Mouse (Mus musculus) limb, embryonic 12.5 days (tissue): ENCODE results near the gene Tnfrsf19. TPM values are rescaled to one million over a fixed set of nuclear protein-coding genes. Genes with fewer than 3 reads are reported as not detected.

ENCODE experiments used
- ATAC-seq: fragments of 200-750 bp; cut with Nextera tagmentation; 2 replicates; pipeline ENCODE4 v1.8.0; 2017; ENCODE audit warnings: low read depth, moderate TSS enrichment; ENCODE audit not compliant: insufficient number of reproducible peaks, insufficient read depth, low FRiP score, low TSS enrichment
- H3K27ac ChIP-seq: fragments of 300-500 bp; sonication (generic); 2 replicates; pipeline ENCODE4 v1.5.1; 2016; ENCODE audit warnings: mild to moderate bottlenecking, moderate library complexity
- H3K27me3 ChIP-seq: fragments of 300-500 bp; sonication (generic); 2 replicates; pipeline ENCODE4 v1.6.1; 2016; ENCODE audit warnings: mild to moderate bottlenecking, moderate library complexity
- H3K36me3 ChIP-seq: fragments of 300-500 bp; sonication (generic); 2 replicates; pipeline ENCODE4 v1.6.1; 2016; ENCODE audit warnings: mild to moderate bottlenecking, moderate library complexity
- H3K4me1 ChIP-seq: fragments of 300-500 bp; sonication (generic); replicated peaks from 2 replicates; pipeline ENCODE4 v1.6.1; 2016
- H3K4me2 ChIP-seq: fragments of 300-500 bp; sonication (generic); 2 replicates; pipeline ENCODE4 v1.6.1; 2016; ENCODE audit warnings: mild to moderate bottlenecking, moderate library complexity
- H3K4me3 ChIP-seq: fragments of 300-500 bp; sonication (generic); replicated peaks from 2 replicates; pipeline ENCODE4 v1.5.1; 2016; ENCODE audit warnings: mild to moderate bottlenecking
- H3K9ac ChIP-seq: fragments of 300-500 bp; sonication (generic); replicated peaks from 2 replicates; pipeline ENCODE4 v1.6.1; 2016; ENCODE audit warnings: mild to moderate bottlenecking, moderate library complexity
- H3K9me3 ChIP-seq: fragments of 300-500 bp; sonication (generic); 2 replicates; pipeline ENCODE4 v1.6.1; 2016; ENCODE audit warnings: mild to moderate bottlenecking, moderate library complexity
- WGBS: fragments of 180-500 bp; shearing (Covaris S2); methylation state at CpG from one replicate; pipeline ENCODE4 v1.1.7; 2016; 5-methylcytosine and 5-hydroxymethylcytosine counted together
- polyA plus RNA-seq: library from polyadenylated mRNA; unstranded; fragments of >200 nt; fragmentation: Nextera tagmentation; extraction: Ambion mirVana; gene quantifications from 2 replicates; pipeline ENCODE4 v1.2.1, GENCODE M21; 2016

The Tnfrsf19 gene
- polyA plus RNA-seq, 1 experiment from 2014 or later = 34.2 TPM

DNA sequence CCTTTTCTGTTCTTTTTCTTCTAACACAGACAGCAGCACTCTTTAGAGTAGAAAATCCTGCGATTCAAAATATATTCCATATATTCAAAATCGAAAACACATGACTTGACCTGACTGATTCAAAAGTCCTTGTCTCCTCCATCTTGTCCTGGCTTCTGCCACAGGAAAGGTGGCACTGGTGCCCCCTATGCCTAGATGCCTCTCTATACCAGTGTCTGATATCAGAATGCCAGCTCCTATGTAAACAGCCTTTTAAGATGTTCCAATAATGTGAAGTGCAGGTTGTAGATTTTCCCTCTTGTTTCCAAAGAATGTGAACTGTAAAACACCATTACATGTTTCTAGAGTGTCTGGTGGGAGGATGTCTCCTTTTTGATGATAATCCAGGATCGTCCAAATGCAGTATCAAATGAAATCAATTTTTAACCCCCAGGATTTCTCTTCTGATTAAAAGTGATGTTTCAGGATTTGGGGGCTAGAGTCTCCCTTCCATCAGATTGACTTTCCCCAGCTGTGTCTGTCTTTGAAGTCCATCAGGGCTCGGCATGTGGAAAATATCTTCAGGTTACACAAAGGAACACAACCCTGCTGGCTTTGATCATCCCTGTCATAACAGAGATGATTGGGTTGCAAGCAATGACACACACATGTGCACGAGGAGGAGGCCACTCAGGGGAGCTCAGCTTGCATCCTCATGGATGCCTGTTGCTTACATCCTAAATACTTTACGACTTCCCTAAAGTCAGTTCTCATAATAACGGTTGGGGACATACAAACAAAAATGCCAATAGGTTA, 82.1 kb downstream of the Tnfrsf19 start:
- H3K27me3 ChIP-seq = no peaks in the 10 kb centered on the region
- H3K36me3 ChIP-seq = peaks cover 2% of the 10 kb centered on the region; the same call in 1 of the 2 replicates
- no peak overlapping the region for H3K4me2 ChIP-seq
- no peak overlapping the region for H3K27ac ChIP-seq
- no peaks in the 10 kb centered on the region for H3K9me3 ChIP-seq
- 69% methylated on average over 7 of the region's 7 CpGs for WGBS
- 0 out of 2 replicates have a peak, but pooled peaks cover 2% of the 10 kb centered on the region for H3K4me1 ChIP-seq
- H3K4me3 ChIP-seq = no peak overlapping the region
- no peak overlapping the region for H3K9ac ChIP-seq
- ATAC-seq = no peak

DNA sequence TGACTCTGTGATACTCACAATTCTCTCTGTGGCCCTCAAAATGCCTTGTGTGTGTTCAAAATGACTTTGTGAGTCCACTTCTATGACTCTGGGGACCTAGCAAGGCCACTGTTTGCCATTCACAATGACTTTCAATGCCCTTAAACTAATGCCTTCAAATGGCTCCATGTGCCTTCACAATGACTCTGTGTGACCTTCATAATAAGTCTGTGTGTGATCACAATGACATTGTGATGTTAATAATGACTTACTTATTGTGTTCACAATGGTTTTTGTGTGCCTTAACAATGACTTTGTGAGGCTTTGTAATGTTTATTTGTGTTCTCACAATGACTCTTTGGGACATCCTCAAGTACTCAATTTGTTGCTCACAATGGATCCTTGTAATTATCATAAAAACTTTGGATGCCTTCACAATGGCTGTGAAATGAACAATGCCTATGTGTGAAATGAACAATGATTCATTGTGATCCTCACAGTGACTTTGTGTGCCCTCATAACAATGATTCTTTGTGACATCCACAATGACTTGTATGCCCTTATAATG, 88.6 kb downstream of the Tnfrsf19 start:
- H3K9ac ChIP-seq = no peak overlapping the region
- H3K27me3 ChIP-seq = no peaks in the 10 kb centered on the region
- no peak overlapping the region for H3K27ac ChIP-seq
- H3K4me2 ChIP-seq = no peak overlapping the region
- H3K9me3 ChIP-seq = no peaks in the 10 kb centered on the region
- ATAC-seq = no peak
- H3K36me3 ChIP-seq = no peaks in the 10 kb centered on the region
- H3K4me3 ChIP-seq = no peak overlapping the region
- H3K4me1 ChIP-seq = no peaks in the 10 kb centered on the region

DNA sequence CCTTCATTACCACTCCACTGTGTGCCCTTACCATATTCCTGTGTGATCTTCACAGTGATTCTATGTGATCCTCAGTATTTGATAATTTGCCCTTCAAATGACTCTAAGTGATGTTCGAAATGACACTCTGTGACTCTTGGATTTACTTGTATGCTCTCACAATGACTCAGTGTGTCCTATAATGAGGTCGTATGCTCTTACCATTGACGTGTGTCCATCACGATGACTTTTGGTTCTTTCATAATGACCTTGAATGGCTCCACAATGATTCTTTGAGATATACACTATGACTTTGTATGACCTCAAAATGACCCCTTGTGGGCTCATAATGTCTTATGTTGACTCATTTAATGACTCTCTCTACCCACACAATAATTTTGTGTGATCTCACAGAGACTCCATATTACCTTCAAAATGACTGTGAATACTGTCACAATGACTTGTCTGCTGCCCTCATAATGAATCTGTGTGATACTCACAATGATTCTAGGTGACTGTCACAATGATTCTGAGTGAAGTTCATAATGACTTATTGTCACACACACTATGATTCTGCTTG, 108.7 kb downstream of the Tnfrsf19 start:
- ATAC-seq = no peak
- 93% methylated on average over 4 of the region's 4 CpGs for WGBS
- H3K27me3 ChIP-seq = no peaks in the 10 kb centered on the region

DNA sequence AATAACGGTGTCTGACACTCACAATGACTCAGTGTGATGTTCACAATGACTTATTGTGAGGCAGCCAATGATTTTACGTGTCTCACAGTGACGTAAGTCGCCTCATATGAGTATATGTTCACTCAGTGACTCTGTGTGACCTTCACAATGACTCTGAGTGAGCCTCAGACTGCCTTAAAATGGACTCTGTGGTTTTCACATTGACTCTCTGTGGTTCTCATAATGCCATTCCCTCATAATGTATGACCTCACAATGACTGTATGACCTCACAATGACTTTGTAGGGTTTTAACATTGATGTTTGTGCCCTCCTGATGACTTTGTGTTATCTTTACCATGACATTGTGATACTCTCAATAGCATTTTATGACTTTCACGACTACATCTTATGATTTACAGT, 110.6 kb downstream of the Tnfrsf19 start:
- 83% methylated on average over 5 of the region's 5 CpGs for WGBS
- Histone ChIP-seq H3K27ac (no peak overlapping the region), H3K36me3 (no peaks in the 10 kb centered on the region), H3K4me2 (no peak overlapping the region), H3K27me3 (no peaks in the 10 kb centered on the region), H3K9me3 (no peaks in the 10 kb centered on the region), H3K9ac (no peak overlapping the region), H3K4me1 (no peaks in the 10 kb centered on the region), H3K4me3 (no peak overlapping the region)
- no peak for ATAC-seq

More for the DNA sequence above, 108.7 kb downstream of the Tnfrsf19 start:
- Histone ChIP-seq H3K4me2 (no peak overlapping the region), H3K4me3 (no peak overlapping the region), H3K4me1 (no peaks in the 10 kb centered on the region), H3K27ac (no peak overlapping the region), H3K36me3 (no peaks in the 10 kb centered on the region), H3K9me3 (no peaks in the 10 kb centered on the region), H3K9ac (no peak overlapping the region)

DNA sequence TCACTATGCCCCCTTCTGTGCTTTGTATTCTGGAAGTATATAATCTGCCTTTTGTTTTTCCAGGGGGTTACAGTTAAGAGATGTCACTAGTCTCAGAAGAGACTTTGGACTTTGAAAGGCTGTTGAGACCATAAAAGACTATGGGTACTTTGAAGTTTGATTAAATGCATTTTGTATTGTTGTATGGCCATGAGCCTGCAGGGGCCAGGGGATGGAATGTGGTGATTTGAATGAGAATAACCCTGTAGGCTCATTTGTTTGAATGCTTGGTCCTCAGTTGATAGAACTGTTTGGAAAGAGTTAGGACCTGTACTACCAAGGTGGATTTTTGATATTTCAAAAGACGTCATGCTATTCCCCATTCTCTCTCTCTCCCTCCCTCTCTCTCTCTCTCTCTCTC, 120.3 kb downstream of the Tnfrsf19 start:
- H3K36me3 ChIP-seq = no peaks in the 10 kb centered on the region
- no peaks in the 10 kb centered on the region for H3K9me3 ChIP-seq
- H3K4me1 ChIP-seq = no peaks in the 10 kb centered on the region
- 85% methylated on average over 1 of the region's 1 CpGs for WGBS
- H3K4me3 ChIP-seq = no peak overlapping the region
- H3K9ac ChIP-seq = no peak overlapping the region
- ATAC-seq = no peak
- H3K27me3 ChIP-seq = no peaks in the 10 kb centered on the region
- H3K4me2 ChIP-seq = no peak overlapping the region
- H3K27ac ChIP-seq = no peak overlapping the region

DNA sequence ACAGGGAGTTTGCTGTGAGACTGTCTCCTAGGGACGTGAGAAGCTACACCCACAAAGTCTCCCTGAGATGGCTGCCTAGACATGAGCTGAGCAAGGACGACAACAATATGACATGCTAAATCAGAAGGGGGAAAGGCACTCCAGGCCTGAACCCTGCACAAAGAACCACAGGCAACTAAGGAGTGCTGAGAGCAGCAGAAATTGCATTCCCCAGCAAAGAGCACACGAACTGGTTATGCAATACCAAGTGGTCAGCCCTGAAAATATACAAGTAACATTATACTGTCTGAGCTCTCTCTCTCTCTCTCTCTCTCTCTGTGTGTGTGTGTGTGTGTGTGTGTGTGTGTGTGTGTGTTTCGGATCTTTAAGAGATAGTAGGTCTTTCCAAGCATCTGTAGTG, 129.6 kb downstream of the Tnfrsf19 start:
- 60% methylated on average over 4 of the region's 4 CpGs for WGBS
- H3K4me1 ChIP-seq = peaks cover 24% of the 10 kb centered on the region

More for the DNA sequence above, 129.6 kb downstream of the Tnfrsf19 start:
- Histone ChIP-seq H3K27ac (peak overlapping the region; percentile 75), H3K4me3 (no peak overlapping the region), H3K4me2 (no peak overlapping the region), H3K9ac (no peak overlapping the region), H3K9me3 (peaks cover 5% of the 10 kb centered on the region), H3K27me3 (no peaks in the 10 kb centered on the region), H3K36me3 (no peaks in the 10 kb centered on the region)
- ATAC-seq = peak; percentile 15; the same call in 1 of the 2 replicates

Other genes with a start within 250 kb of the Tnfrsf19 start
- gene Sacs, start 92.0 kb upstream of the Tnfrsf19 start, polyA plus RNA-seq = 3.4 and 4.1 TPM in 2 replicates
- gene Sgcg, start 212.0 kb upstream of the Tnfrsf19 start, polyA plus RNA-seq = 4.0 and 6.1 TPM in 2 replicates